Mouse (Mus musculus) myocyte (in vitro differentiated cells): Measurements from ENCODE around the gene Lrrc4.

Experiments used
- E2F4 ChIP-seq: IDR thresholded peaks from one replicate; pipeline ENCODE4 v1.6.1; 2011; ENCODE audit warnings: mild to moderate bottlenecking, control low read depth, moderate library complexity; ENCODE audit not compliant: insufficient read depth
- MAX ChIP-seq: IDR thresholded peaks from one replicate; pipeline ENCODE4 v1.6.1; 2011; ENCODE audit warnings: low read depth, mild to moderate bottlenecking, control low read depth
- MYOD1 ChIP-seq, 3 experiments: IDR thresholded peaks; one replicate each; pipeline ENCODE4 v1.6.1; 2011; ENCODE audit warnings: control low read depth in 2 of 3, low read depth in 2 of 3, mild to moderate bottlenecking in 2 of 3, moderate library complexity in 1 of 3; ENCODE audit not compliant: insufficient read length in 2 of 3, control insufficient read depth in 1 of 3
- POLR2A ChIP-seq: IDR thresholded peaks from one replicate; pipeline ENCODE4 v1.6.1; 2011; ENCODE audit warnings: low read depth, mild to moderate bottlenecking, control low read depth, moderate library complexity; ENCODE audit not compliant: insufficient read length
- REST ChIP-seq: IDR thresholded peaks from one replicate; pipeline ENCODE4 v1.6.1; 2011; ENCODE audit warnings: mild to moderate bottlenecking, control low read depth, moderate library complexity; ENCODE audit not compliant: insufficient read depth, insufficient read length
- TCF3 ChIP-seq: IDR thresholded peaks from one replicate; pipeline ENCODE4 v1.6.1; 2011; ENCODE audit warnings: low read depth, control low read depth; ENCODE audit not compliant: insufficient read length

DNA sequence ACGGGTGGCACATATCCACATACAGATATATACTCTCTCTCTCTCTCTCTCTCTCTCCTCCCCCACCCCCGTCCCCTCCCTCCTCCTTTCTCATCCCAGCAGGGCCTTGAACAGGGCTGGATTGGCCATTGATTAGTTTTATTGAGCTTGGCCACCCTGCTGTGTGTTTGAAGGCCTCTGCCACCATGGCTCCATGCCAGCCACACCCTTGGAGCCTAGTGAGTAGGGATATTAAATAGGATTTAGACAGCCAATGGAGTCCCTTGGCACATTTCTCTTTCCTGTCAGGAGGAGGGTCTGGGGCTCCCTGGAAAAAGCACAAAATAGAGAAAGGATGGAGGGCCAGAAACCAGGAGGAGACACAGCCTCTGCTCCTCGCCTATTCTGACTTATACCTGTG, 44.9 kb upstream of the Lrrc4 start:
- TF ChIP-seq MYOD1 (IDR thresholded peaks at IDR 0.05; ENCODE audit: control insufficient read depth in 1 of 3, insufficient read length in 2 of 3, low read depth in 2 of 3) = no peak
- no peak for TF ChIP-seq E2F4
- no peak for TF ChIP-seq POLR2A
- no peak for TF ChIP-seq REST
- TF ChIP-seq MAX = no peak
- TF ChIP-seq TCF3 = no peak
